Mouse (Mus musculus) erythroblast, embryonic 14.5 days (primary cell): ENCODE results near the gene Prkca.

Source experiments
- GATA1 ChIP-seq: IDR thresholded peaks from 2 replicates; pipeline ENCODE4 v1.6.1; 2012; ENCODE audit warnings: low read length, inconsistent platforms, mixed read lengths
- TAL1 ChIP-seq: IDR thresholded peaks from 3 replicates; pipeline ENCODE4 v1.6.1; 2012; ENCODE audit warnings: low read length, inconsistent platforms, mixed read lengths

- no peak for TF ChIP-seq GATA1
- no peak for TF ChIP-seq TAL1
Observed at GRCm38 (mm10) chr11:108263406-108263805, 80.3 kb downstream of the Prkca start.
